Mouse (Mus musculus): ENCODE results near the gene Adamts2.

- TF ChIP-seq CTCF (IDR thresholded peaks at IDR 0.05; ENCODE audit: control insufficient read depth, insufficient read depth, insufficient read length), result no peak
- TF ChIP-seq MAX (IDR thresholded peaks at IDR 0.05), result no peak
- no peak for TF ChIP-seq CEBPB (IDR thresholded peaks at IDR 0.05; ENCODE audit: low read depth)
- no peak for TF ChIP-seq MYOD1 (IDR thresholded peaks at IDR 0.05; ENCODE audit: control insufficient read depth, insufficient read length, low read depth)
- TF ChIP-seq USF1 (IDR thresholded peaks at IDR 0.05; ENCODE audit: low read depth), result no peak
Observed at GRCm38 (mm10) chr11:50678650-50679049, 76.8 kb downstream of the Adamts2 start.

All from C2C12 (cell line).